In genomic region chr9:50884741-50885599, GRCm38 (mm10) we compare ENCODE assay signal across 8 mouse cellular contexts. TPM values are rescaled to one million over a fixed set of nuclear protein-coding genes. Genes with fewer than 3 reads are reported as not detected.
DNase-seq lines count a peak whose midpoint lies in the region; ATAC-seq and TF ChIP-seq lines count a peak whose summit lies in the region.

No protein-coding gene starts in this region.

- H3K9ac ChIP-seq in forebrain, postnatal 0 days, result no peak overlapping the region
- H3K9ac ChIP-seq in hindbrain, embryonic 16.5 days (ENCODE audit: low read depth, low read length), result no peak overlapping the region

- no peak overlapping the region for H3K4me3 ChIP-seq in forebrain, postnatal 0 days (ENCODE audit: low read depth, low read length)
- H3K4me3 ChIP-seq in hindbrain, embryonic 16.5 days (ENCODE audit: low read length), result no peak overlapping the region

- peak overlapping the region; percentile 36; the same call in 1 of the 2 replicates for H3K27ac ChIP-seq in forebrain, postnatal 0 days (ENCODE audit: low read depth, low read length)
- no peak overlapping the region; the same call in 1 of the 2 replicates for H3K27ac ChIP-seq in hindbrain, embryonic 16.5 days (ENCODE audit: low read depth, low read length)

- peak; percentile 42 for DNase-seq in urinary bladder, adult 2 months (ENCODE audit: low spot score)
- no peak for DNase-seq in urinary bladder, postnatal 10 days (ENCODE audit: low spot score)
- peak; percentile 50 for DNase-seq in forebrain, postnatal 0 days
- DNase-seq in layer of hippocampus, postnatal 36 days, result peak; percentile 39 to 51
- DNase-seq in natural killer cell, adult 2 months (ENCODE audit: low spot score in 2 of 2), result peak; percentile 7 to 17
- DNase-seq in cerebellum, postnatal 25 days, result no peak

- H3K27me3 ChIP-seq in forebrain, postnatal 0 days (ENCODE audit: insufficient read depth, low read length), result no peaks in the 10 kb centered on the region
- no peaks in the 10 kb centered on the region for H3K27me3 ChIP-seq in hindbrain, embryonic 16.5 days (replicated peaks; ENCODE audit: control insufficient read depth, insufficient read depth, low read length)

- TF ChIP-seq CTCF in forebrain, postnatal 0 days (IDR thresholded peaks at IDR 0.05; ENCODE audit: low read depth), result no peak

- peaks cover 10% of the 10 kb centered on the region for H3K36me3 ChIP-seq in forebrain, postnatal 0 days (ENCODE audit: insufficient read depth)
- H3K36me3 ChIP-seq in hindbrain, embryonic 16.5 days (ENCODE audit: control insufficient read depth, insufficient read depth, low read length), result peaks cover 6% of the 10 kb centered on the region

- ATAC-seq in forebrain, postnatal 0 days, result peak; percentile 58; the same call in 1 of the 2 replicates
- ATAC-seq in hindbrain, embryonic 16.5 days, result peak; percentile 17; the same call in 1 of the 2 replicates
- ATAC-seq in megakaryocyte progenitor cell, adult 5-6 weeks (replicated peaks; ENCODE audit: poor library complexity), result no peak

- no peak overlapping the region for H3K4me2 ChIP-seq in forebrain, postnatal 0 days (ENCODE audit: low read depth)
- no peak overlapping the region for H3K4me2 ChIP-seq in hindbrain, embryonic 16.5 days (ENCODE audit: low read length)

- WGBS in forebrain, postnatal 0 days, result 59% methylated on average over 10 of the region's 10 CpGs
- WGBS in hindbrain, embryonic 16.5 days, result 57% methylated on average over 10 of the region's 10 CpGs

- H3K4me1 ChIP-seq in forebrain, postnatal 0 days (ENCODE audit: insufficient read depth), result no peaks in the 10 kb centered on the region
- H3K4me1 ChIP-seq in hindbrain, embryonic 16.5 days (ENCODE audit: control insufficient read depth, insufficient read depth, low read depth, low read length), result peaks cover 16% of the 10 kb centered on the region

- no peaks in the 10 kb centered on the region for H3K9me3 ChIP-seq in forebrain, postnatal 0 days (ENCODE audit: low read length)
- no peaks in the 10 kb centered on the region for H3K9me3 ChIP-seq in hindbrain, embryonic 16.5 days (ENCODE audit: control insufficient read depth, low read length)

RNA-seq across cellular contexts. Expression of gene Ppp2r1b, which starts 39.9 kb away (rescaled TPM):
- 20.9 and 23.5 TPM in 2 replicates for polyA plus RNA-seq in urinary bladder, adult 2 months (2012; rRNA removed)
- total RNA-seq in forebrain, postnatal 0 days (2014; rRNA removed), result 15.2 and 26.0 TPM in 2 replicates
- 26.1 and 29.8 TPM in 2 replicates for polyA plus RNA-seq in forebrain, postnatal 0 days (2015; fragmentation: Nextera tagmentation; extraction: Ambion mirVana)
- polyA plus RNA-seq in hindbrain, embryonic 16.5 days (2015; fragmentation: Nextera tagmentation; extraction: Ambion mirVana), result 41.1 and 48.1 TPM in 2 replicates
- total RNA-seq in layer of hippocampus, postnatal 36 days (2021), result 10 to 100 TPM; 17.4 to 18.5 TPM
- 39.5 and 40.0 TPM in 2 replicates for total RNA-seq in megakaryocyte progenitor cell, adult 5-6 weeks (2015)
- 47.9 and 55.2 TPM in 2 replicates for total RNA-seq in megakaryocyte progenitor cell, adult 5-6 weeks (2017)

Comparison
In these comparisons a context has a peak if more than half of its experiments do, and no peak if none do; other contexts are left out.
1. DNase-seq: peak in urinary bladder, adult 2 months (single experiment), forebrain, postnatal 0 days (single experiment), layer of hippocampus, postnatal 36 days (2 of 2) and natural killer cell, adult 2 months (2 of 2); none in urinary bladder, postnatal 10 days (single experiment) and cerebellum, postnatal 25 days (0 of 2).